Mouse (Mus musculus): ENCODE results near the gene 2310061N02Rik. TPM values are rescaled to one million over a fixed set of nuclear protein-coding genes. Genes with fewer than 3 reads are reported as not detected.
"Not testable (repeated sequence)": the region's sequence is repeated elsewhere in the genome, so short reads cannot be mapped to it uniquely, and the experiment has no call there.

2310061N02Rik gene
- polyA plus RNA-seq (2015; fragmentation: Nextera tagmentation; extraction: Ambion mirVana) = not detected in 2 replicates

- Histone ChIP-seq H3K27me3 (no peaks in the 10 kb centered on the region), H3K9ac (replicated peaks) (no peak within 1 kb of the TSS), H3K36me3 (no peaks in the 10 kb centered on the region), H3K4me2 (replicated peaks) (no peak within 1 kb of the TSS), H3K4me1 (replicated peaks) (no peaks in the 10 kb centered on the region), H3K4me3 (replicated peaks) (no peak within 1 kb of the TSS), H3K27ac (no peak within 1 kb of the TSS), H3K9me3 (no peaks in the 10 kb centered on the region)
- no peak for ATAC-seq
- 93% methylated on average over 10 of the region's 10 CpGs for WGBS
Observed at GRCm38 (mm10) chr16:88707496-88708012, at the start of gene 2310061N02Rik. 2310061N02Rik (minus strand) TSS chr16:88707962.

GRCm38 (mm10) chr16:88751535-88751934 is 43.8 kb upstream of the 2310061N02Rik start, which contains the start of gene Krtap13:
Krtap13 (minus strand) TSS chr16:88751635.
- H3K4me2 ChIP-seq (replicated peaks); H3K36me3 ChIP-seq; H3K27ac ChIP-seq; H3K9me3 ChIP-seq; H3K4me3 ChIP-seq (replicated peaks); ATAC-seq; H3K9ac ChIP-seq (replicated peaks); H3K4me1 ChIP-seq (replicated peaks); H3K27me3 ChIP-seq: not testable (repeated sequence)
- WGBS = 95% methylated on average over 3 of the region's 3 CpGs

GRCm38 (mm10) chr16:88747943-88748342 is 40.2 kb upstream of the 2310061N02Rik start:
- H3K4me2 ChIP-seq (replicated peaks) = no peak overlapping the region
- H3K27me3 ChIP-seq = no peaks in the 10 kb centered on the region
- H3K4me1 ChIP-seq (replicated peaks) = no peaks in the 10 kb centered on the region
- WGBS = 72% methylated on average over 4 of the region's 4 CpGs
- no peaks in the 10 kb centered on the region for H3K36me3 ChIP-seq
- no peak overlapping the region for H3K4me3 ChIP-seq (replicated peaks)
- H3K9me3 ChIP-seq = no peaks in the 10 kb centered on the region
- no peak for ATAC-seq
- no peak overlapping the region for H3K27ac ChIP-seq
- H3K9ac ChIP-seq (replicated peaks) = no peak overlapping the region

- H3K27ac ChIP-seq = 0 out of 2 replicates have a peak overlapping the region, but pooled peaks have one; percentile 5
- H3K9ac ChIP-seq (replicated peaks) = no peak overlapping the region
- H3K9me3 ChIP-seq = no peaks in the 10 kb centered on the region
- no peak overlapping the region for H3K4me3 ChIP-seq (replicated peaks)
- no peaks in the 10 kb centered on the region for H3K36me3 ChIP-seq
- no peaks in the 10 kb centered on the region for H3K27me3 ChIP-seq
- H3K4me2 ChIP-seq (replicated peaks) = no peak overlapping the region
- peak; percentile 50; the same call in 1 of the 2 replicates for ATAC-seq
- WGBS = 54% methylated on average over 4 of the region's 4 CpGs
- no peaks in the 10 kb centered on the region for H3K4me1 ChIP-seq (replicated peaks)
Observed at GRCm38 (mm10) chr16:88744750-88745340, 37.1 kb upstream of the 2310061N02Rik start.

GRCm38 (mm10) chr16:88735391-88735790 is 27.6 kb upstream of the 2310061N02Rik start:
- Histone ChIP-seq H3K9ac (replicated peaks) (no peak overlapping the region), H3K9me3 (no peaks in the 10 kb centered on the region), H3K4me3 (replicated peaks) (no peak overlapping the region), H3K27ac (no peak overlapping the region), H3K4me2 (replicated peaks) (no peak overlapping the region), H3K27me3 (no peaks in the 10 kb centered on the region), H3K4me1 (replicated peaks) (no peaks in the 10 kb centered on the region), H3K36me3 (no peaks in the 10 kb centered on the region)
- WGBS = 70% methylated on average over 2 of the region's 2 CpGs
- no peak for ATAC-seq

- ATAC-seq = no peak
- H3K4me3 ChIP-seq (replicated peaks) = no peak within 1 kb of the TSS
- WGBS = 91% methylated on average over 4 of the region's 4 CpGs
- H3K27ac ChIP-seq = no peak within 1 kb of the TSS
- H3K27me3 ChIP-seq = no peaks in the 10 kb centered on the region
- no peaks in the 10 kb centered on the region for H3K4me1 ChIP-seq (replicated peaks)
- H3K9ac ChIP-seq (replicated peaks) = no peak within 1 kb of the TSS
- no peaks in the 10 kb centered on the region for H3K9me3 ChIP-seq
- H3K4me2 ChIP-seq (replicated peaks) = no peak within 1 kb of the TSS
- no peaks in the 10 kb centered on the region for H3K36me3 ChIP-seq
Observed at GRCm38 (mm10) chr16:88728812-88729275, 21.1 kb upstream of the 2310061N02Rik start, which contains the start of gene Krtap13-1. Krtap13-1 (plus strand) TSS chr16:88728862.

GRCm38 (mm10) chr16:88720031-88720430 is 12.3 kb upstream of the 2310061N02Rik start:
- Histone ChIP-seq H3K4me1 (replicated peaks) (no peaks in the 10 kb centered on the region), H3K36me3 (no peaks in the 10 kb centered on the region), H3K4me2 (replicated peaks) (no peak overlapping the region), H3K9me3 (no peaks in the 10 kb centered on the region), H3K27ac (no peak overlapping the region), H3K4me3 (replicated peaks) (no peak overlapping the region), H3K27me3 (no peaks in the 10 kb centered on the region), H3K9ac (replicated peaks) (no peak overlapping the region)
- WGBS = 5% methylated on average over 1 of the region's 1 CpGs
- no peak for ATAC-seq

GRCm38 (mm10) chr16:88716549-88716948 is 8.8 kb upstream of the 2310061N02Rik start:
- ATAC-seq = no peak
- no peaks in the 10 kb centered on the region for H3K36me3 ChIP-seq
- no peak overlapping the region for H3K4me3 ChIP-seq (replicated peaks)
- H3K27ac ChIP-seq = no peak overlapping the region
- no peak overlapping the region for H3K4me2 ChIP-seq (replicated peaks)
- H3K27me3 ChIP-seq = no peaks in the 10 kb centered on the region
- no peaks in the 10 kb centered on the region for H3K9me3 ChIP-seq
- no peak overlapping the region for H3K9ac ChIP-seq (replicated peaks)
- no peaks in the 10 kb centered on the region for H3K4me1 ChIP-seq (replicated peaks)

- Histone ChIP-seq H3K4me3 (replicated peaks) (no peak overlapping the region), H3K9me3 (no peaks in the 10 kb centered on the region), H3K4me2 (replicated peaks) (no peak overlapping the region), H3K4me1 (replicated peaks) (no peaks in the 10 kb centered on the region), H3K9ac (replicated peaks) (no peak overlapping the region), H3K27me3 (no peaks in the 10 kb centered on the region), H3K36me3 (no peaks in the 10 kb centered on the region), H3K27ac (no peak overlapping the region)
- no peak for ATAC-seq
- WGBS = 87% methylated on average over 6 of the region's 6 CpGs
Observed at GRCm38 (mm10) chr16:88711245-88711644, 3.5 kb upstream of the 2310061N02Rik start.

GRCm38 (mm10) chr16:88710757-88711156 is 3.0 kb upstream of the 2310061N02Rik start:
- Histone ChIP-seq H3K36me3 (no peaks in the 10 kb centered on the region), H3K4me2 (replicated peaks) (no peak overlapping the region), H3K9me3 (no peaks in the 10 kb centered on the region), H3K9ac (replicated peaks) (no peak overlapping the region), H3K27ac (no peak overlapping the region), H3K27me3 (no peaks in the 10 kb centered on the region), H3K4me3 (replicated peaks) (no peak overlapping the region), H3K4me1 (replicated peaks) (no peaks in the 10 kb centered on the region)
- WGBS = 83% methylated on average over 4 of the region's 4 CpGs
- no peak for ATAC-seq

GRCm38 (mm10) chr16:88701072-88701864 is 6.5 kb downstream of the 2310061N02Rik start:
- H3K27me3 ChIP-seq = no peaks in the 10 kb centered on the region
- H3K9ac ChIP-seq (replicated peaks) = no peak overlapping the region
- H3K4me3 ChIP-seq (replicated peaks) = no peak overlapping the region
- no peak overlapping the region for H3K27ac ChIP-seq
- ATAC-seq = no peak
- no peaks in the 10 kb centered on the region for H3K9me3 ChIP-seq
- 58% methylated on average over 4 of the region's 4 CpGs for WGBS
- H3K36me3 ChIP-seq = no peaks in the 10 kb centered on the region
- H3K4me1 ChIP-seq (replicated peaks) = no peaks in the 10 kb centered on the region
- no peak overlapping the region for H3K4me2 ChIP-seq (replicated peaks)

GRCm38 (mm10) chr16:88696256-88696655 is 11.5 kb downstream of the 2310061N02Rik start:
- WGBS = 84% methylated on average over 4 of the region's 4 CpGs
- Histone ChIP-seq H3K9me3 (no peaks in the 10 kb centered on the region), H3K4me1 (replicated peaks) (no peaks in the 10 kb centered on the region), H3K27ac (no peak overlapping the region), H3K27me3 (no peaks in the 10 kb centered on the region), H3K4me2 (replicated peaks) (no peak overlapping the region), H3K4me3 (replicated peaks) (no peak overlapping the region), H3K9ac (replicated peaks) (no peak overlapping the region), H3K36me3 (no peaks in the 10 kb centered on the region)
- no peak for ATAC-seq

All from midbrain, embryonic 13.5 days (tissue).